8 mouse cellular contexts compared by ENCODE assay signal in the genomic region with DNA sequence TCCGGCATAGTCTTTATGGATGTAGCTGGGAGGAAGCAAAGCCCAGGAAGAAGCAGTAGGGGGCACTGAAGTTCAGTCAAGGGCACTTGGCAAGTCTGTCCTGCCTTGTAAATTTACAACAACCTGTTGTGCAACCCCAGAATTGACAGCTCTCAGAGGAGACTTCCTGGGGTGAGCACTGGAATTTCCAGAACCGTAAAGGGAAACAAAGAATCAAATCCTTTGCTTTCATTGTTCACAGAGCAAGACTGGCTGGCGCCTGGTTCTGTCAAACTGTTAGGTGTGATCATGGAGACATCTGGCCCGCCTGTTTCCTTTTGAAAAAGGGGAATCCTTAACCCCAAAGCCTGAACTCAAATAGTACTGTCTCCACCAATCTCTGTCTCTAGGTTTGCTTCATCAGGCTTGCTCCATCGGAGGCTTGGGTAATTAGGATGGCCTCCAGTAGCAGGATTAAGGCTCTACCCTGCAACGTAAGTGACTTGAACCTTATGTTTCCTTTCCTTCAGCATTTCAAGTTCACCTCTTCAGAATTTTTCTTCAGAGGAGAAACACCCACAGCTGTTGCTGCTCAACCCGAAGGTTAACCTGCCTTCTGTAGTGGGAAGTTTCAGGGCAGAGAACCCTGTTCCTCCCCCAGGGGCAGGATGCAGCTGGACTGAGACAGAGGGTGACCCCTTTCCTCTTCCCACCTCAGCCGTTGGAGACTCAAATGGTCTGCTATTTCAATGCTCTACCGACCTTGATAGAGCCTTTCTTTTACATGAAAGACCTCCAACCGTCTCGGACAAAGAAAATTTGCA. TPM values are rescaled to one million over a fixed set of nuclear protein-coding genes. Genes with fewer than 3 reads are reported as not detected.
A peak's percentile ranks its signal among the peaks of the same experiment; 100 is the strongest.
DNase-seq lines count a peak whose midpoint lies in the region; ATAC-seq and TF ChIP-seq lines count a peak whose summit lies in the region.

No protein-coding gene starts in this region.

- ATAC-seq in liver, embryonic 14.5 days (ENCODE audit: insufficient read depth), result peak; percentile 39; the same call in 1 of the 2 replicates
- peak; percentile 63 for ATAC-seq in stomach, embryonic 16.5 days (ENCODE audit: insufficient read depth, low FRiP score)

- no peaks in the 10 kb centered on the region for H3K9me3 ChIP-seq in liver, embryonic 14.5 days (ENCODE audit: control insufficient read depth, low read length)
- no peaks in the 10 kb centered on the region for H3K9me3 ChIP-seq in stomach, embryonic 16.5 days (replicated peaks; ENCODE audit: control insufficient read depth, low read length)

- H3K9ac ChIP-seq in liver, embryonic 14.5 days (replicated peaks), result no peak overlapping the region
- H3K9ac ChIP-seq in stomach, embryonic 16.5 days (ENCODE audit: low read length), result no peak overlapping the region

- no peaks in the 10 kb centered on the region for H3K27me3 ChIP-seq in spleen, adult 2 months (ENCODE audit: control insufficient read depth, insufficient read depth, low read length)
- no peaks in the 10 kb centered on the region for H3K27me3 ChIP-seq in liver, embryonic 14.5 days (ENCODE audit: control insufficient read depth, insufficient read depth, low read length)
- no peaks in the 10 kb centered on the region for H3K27me3 ChIP-seq in stomach, embryonic 16.5 days (ENCODE audit: control insufficient read depth, insufficient read depth, low read length)

- WGBS in spleen, adult 2 months, result 7% methylated on average over 11 of the region's 11 CpGs
- 16% methylated on average over 11 of the region's 11 CpGs for WGBS in liver, embryonic 14.5 days (ENCODE audit: insufficient replicate concordance)
- WGBS in stomach, embryonic 16.5 days, result 30% methylated on average over 11 of the region's 11 CpGs

- TF ChIP-seq POLR2A in spleen, adult 2 months (IDR thresholded peaks at IDR 0.05; ENCODE audit: low read depth, low read length), result no peak

- no peaks in the 10 kb centered on the region for H3K36me3 ChIP-seq in spleen, adult 2 months (ENCODE audit: control insufficient read depth, insufficient read depth, low read length)
- H3K36me3 ChIP-seq in liver, embryonic 14.5 days (replicated peaks; ENCODE audit: control insufficient read depth, insufficient read depth, low read depth), result no peaks in the 10 kb centered on the region
- no peaks in the 10 kb centered on the region for H3K36me3 ChIP-seq in stomach, embryonic 16.5 days (ENCODE audit: control insufficient read depth, insufficient read depth, low read length)

- no peak overlapping the region for H3K4me3 ChIP-seq in spleen, adult 2 months (ENCODE audit: extremely low read depth, insufficient read depth, insufficient read length)
- no peak overlapping the region for H3K4me3 ChIP-seq in liver, embryonic 14.5 days (ENCODE audit: insufficient read depth in 1 of 2, low read depth in 2 of 2, low read length in 2 of 2)
- no peak overlapping the region for H3K4me3 ChIP-seq in stomach, embryonic 16.5 days (replicated peaks; ENCODE audit: low read length)

- TF ChIP-seq CTCF in spleen, adult 2 months (IDR thresholded peaks at IDR 0.05; ENCODE audit: extremely low read depth, insufficient read depth, insufficient read length, insufficient replicate concordance), result peak; percentile 2; the same call in 1 of the 2 replicates
- TF ChIP-seq CTCF in liver, embryonic 14.5 days (IDR thresholded peaks at IDR 0.05; ENCODE audit: low read depth), result peak; percentile 48

- H3K4me1 ChIP-seq in spleen, adult 2 months (ENCODE audit: control insufficient read depth, insufficient read depth, insufficient read length), result 0 out of 2 replicates have a peak, but pooled peaks cover 2% of the 10 kb centered on the region
- H3K4me1 ChIP-seq in liver, embryonic 14.5 days (replicated peaks; ENCODE audit: control insufficient read depth in 2 of 2, insufficient read depth in 2 of 2, low read length in 1 of 2), result no peaks in the 10 kb centered on the region; a peak in 1 of 4 replicates
- H3K4me1 ChIP-seq in stomach, embryonic 16.5 days (ENCODE audit: control insufficient read depth, insufficient read depth, low read length), result peaks cover 11% of the 10 kb centered on the region; the same call in 1 of the 2 replicates

- peak in 1 of 2 experiments; percentile 14 for DNase-seq in spleen, adult 2 months (ENCODE audit: low read depth in 1 of 2, low spot score in 2 of 2)
- no peak for DNase-seq in spleen, adult 12 weeks (ENCODE audit: low spot score)
- peak; percentile 30 for DNase-seq in brain, adult 2 months (ENCODE audit: low read depth, low spot score)
- DNase-seq in heart, postnatal 4 days, result peak; percentile 63
- peak in 2 of 3 experiments; percentile 13 to 17 for DNase-seq in liver, embryonic 14.5 days (ENCODE audit: low read depth in 3 of 3, low spot score in 3 of 3)
- no peak for DNase-seq in layer of hippocampus, adult 18-20 months (ENCODE audit: low spot score in 2 of 2)
- DNase-seq in right cerebral cortex, postnatal 10 days (ENCODE audit: low spot score in 2 of 2), result no peak

- H3K27ac ChIP-seq in spleen, adult 2 months (ENCODE audit: insufficient read depth, low read length), result peak overlapping the region; percentile 28; the same call in 1 of the 2 replicates
- H3K27ac ChIP-seq in liver, embryonic 14.5 days, result no peak overlapping the region
- H3K27ac ChIP-seq in stomach, embryonic 16.5 days (ENCODE audit: low read length), result peak overlapping the region; percentile 64; the same call in 1 of the 2 replicates

- H3K4me2 ChIP-seq in liver, embryonic 14.5 days (ENCODE audit: low read depth), result no peak overlapping the region
- H3K4me2 ChIP-seq in stomach, embryonic 16.5 days (ENCODE audit: low read depth, low read length), result no peak overlapping the region

- TF ChIP-seq EP300 in liver, embryonic 14.5 days (IDR thresholded peaks at IDR 0.05; ENCODE audit: low read depth), result no peak

RNA-seq across cellular contexts. Expression of a gene that starts 46.5 kb away (rescaled TPM):
- polyA plus RNA-seq in spleen, adult 2 months (2012; rRNA removed), result 1.6 and 1.7 TPM in 2 replicates
- 1 to 10 TPM; 5.5 to 7.1 TPM for total RNA-seq in heart, postnatal 4 days (2021)
- polyA plus RNA-seq in liver, embryonic 14.5 days (2012; rRNA removed), result 0.04 and 0.09 TPM in 2 replicates
- polyA plus RNA-seq in liver, embryonic 14.5 days (2014; fragmentation: Nextera tagmentation; extraction: Ambion mirVana), result 0.04 and 0.11 TPM in 2 replicates
- polyA plus RNA-seq in stomach, embryonic 16.5 days (2015; fragmentation: Nextera tagmentation; extraction: Ambion mirVana), result 0.40 and 0.62 TPM in 2 replicates
- under 1 TPM; 0.63 to 0.72 TPM for total RNA-seq in layer of hippocampus, adult 18-20 months (2021)

Comparison
In these comparisons a context has a peak if more than half of its experiments do, and no peak if none do; other contexts are left out.
1. DNase-seq: peak in brain, adult 2 months (single experiment), heart, postnatal 4 days (single experiment) and liver, embryonic 14.5 days (2 of 3); none in spleen, adult 12 weeks (single experiment), layer of hippocampus, adult 18-20 months (0 of 2) and right cerebral cortex, postnatal 10 days (0 of 2).